Mouse (Mus musculus) heart, postnatal 4 days (tissue): ENCODE data around the gene Boc. TPM values are rescaled to one million over a fixed set of nuclear protein-coding genes. Genes with fewer than 3 reads are reported as not detected.
"Not testable (repeated sequence)": the region's sequence is repeated elsewhere in the genome, so short reads cannot be mapped to it uniquely, and the experiment has no call there.

ENCODE experiments used
- DNase-seq: peaks from one replicate; pipeline ENCODE4 v3.0.0; 2021
- microRNA-seq, 2 experiments: library from miRNA; unstranded; fragments of <30 nt; microRNA quantifications; one replicate each; pipeline ENCODE4 v1.2.0; 2021 to 2022
- total RNA-seq, 2 experiments: library from RNA; stranded (reverse); gene quantifications; 2 replicates each; pipeline ENCODE4 v1.2.3; 2021

The Boc gene
- total RNA-seq, 2 experiments from 2014 or later, result 8.8 to 9.3 TPM

- no peak for DNase-seq
Observed at GRCm38 (mm10) chr16:44486612-44487011, 72.1 kb downstream of the Boc start.

DNA sequence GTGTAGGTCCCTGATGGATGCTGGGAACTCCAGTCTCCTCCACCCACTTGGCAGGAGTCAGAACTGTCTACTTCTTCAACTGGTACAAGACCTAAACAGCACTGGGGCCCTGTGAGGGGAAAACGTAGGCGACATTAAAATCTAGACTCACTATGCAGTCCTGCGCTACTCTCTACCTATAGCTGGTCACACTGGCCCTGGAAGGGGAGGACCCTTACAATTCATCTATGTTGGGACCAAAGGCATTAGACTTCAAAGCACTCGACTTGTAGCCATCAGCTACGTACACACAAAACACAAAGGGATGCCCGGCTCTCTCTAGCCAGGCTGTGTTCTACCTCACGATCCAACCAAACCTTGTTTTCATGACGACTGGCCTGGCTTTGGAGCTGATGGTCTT lies 73.0 kb downstream of the Boc start:
- no peak for DNase-seq

DNA sequence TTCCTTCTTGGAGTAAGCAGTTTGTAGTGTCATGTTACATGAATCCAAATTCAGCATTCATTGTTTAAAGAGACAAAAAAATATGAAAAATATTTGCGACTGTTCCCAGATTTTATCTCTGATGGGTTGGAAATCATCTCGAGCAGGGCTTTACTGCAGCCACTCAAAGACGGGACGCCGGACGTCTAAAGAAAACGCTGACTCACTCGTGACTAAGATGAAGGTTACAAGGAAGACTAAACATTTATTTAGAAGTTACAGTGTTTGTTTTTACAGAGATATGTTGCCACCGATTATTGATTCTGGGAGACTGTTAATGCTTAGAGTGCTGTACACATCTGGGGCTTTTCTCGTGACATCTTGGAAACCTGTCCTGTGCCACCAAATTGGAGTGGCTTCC lies 73.9 kb downstream of the Boc start:
- no peak for DNase-seq

- DNase-seq, result peak; percentile 89
Observed at GRCm38 (mm10) chr16:44484079-44484478, 74.6 kb downstream of the Boc start.

GRCm38 (mm10) chr16:44481599-44482593 lies 76.8 kb downstream of the Boc start:
- no peak for DNase-seq

DNA sequence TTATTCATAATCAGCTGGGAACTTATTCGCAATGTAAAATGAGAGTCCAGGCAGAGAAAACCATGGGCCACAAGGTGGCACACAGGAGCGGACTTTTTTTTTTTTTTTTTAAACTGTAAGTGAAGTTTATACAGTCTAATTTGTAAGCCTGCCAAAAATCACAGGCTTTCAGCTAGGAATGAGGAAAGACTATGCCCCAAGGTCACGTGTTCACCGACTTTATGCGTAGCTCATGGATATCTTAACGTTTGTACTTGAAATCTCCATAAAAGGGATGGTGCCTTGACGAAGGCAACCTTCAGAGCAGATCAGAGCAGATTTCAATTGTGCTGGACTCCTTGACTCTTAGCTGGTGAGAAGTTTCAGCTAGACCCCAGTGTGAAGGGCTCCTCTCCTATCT lies 78.1 kb downstream of the Boc start:
- DNase-seq, result no peak

GRCm38 (mm10) chr16:44479852-44480251 lies 78.8 kb downstream of the Boc start:
- DNase-seq, result no peak

DNA sequence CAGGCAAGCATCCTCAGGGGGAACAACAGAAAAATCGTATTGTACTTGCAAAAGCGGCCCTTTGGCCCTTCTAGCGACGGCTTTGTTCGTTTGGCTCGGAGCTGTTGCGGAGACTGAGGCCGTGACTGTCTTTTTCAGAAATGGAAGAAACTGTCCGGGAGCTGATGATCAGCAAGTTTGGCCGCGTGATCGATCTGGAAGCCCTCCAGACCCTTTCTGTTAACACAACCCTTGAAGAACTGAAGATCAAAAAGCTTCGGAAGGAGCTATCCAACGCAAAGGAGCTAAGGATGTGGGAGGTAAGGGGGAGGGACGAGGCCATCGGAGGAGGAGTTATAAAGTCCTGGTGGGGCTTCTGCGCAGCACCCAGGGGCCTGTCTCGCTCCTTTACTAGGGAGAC lies 79.9 kb downstream of the Boc start:
- no peak for DNase-seq

- DNase-seq, result no peak
Observed at GRCm38 (mm10) chr16:44475682-44476375, 82.9 kb downstream of the Boc start.

DNA sequence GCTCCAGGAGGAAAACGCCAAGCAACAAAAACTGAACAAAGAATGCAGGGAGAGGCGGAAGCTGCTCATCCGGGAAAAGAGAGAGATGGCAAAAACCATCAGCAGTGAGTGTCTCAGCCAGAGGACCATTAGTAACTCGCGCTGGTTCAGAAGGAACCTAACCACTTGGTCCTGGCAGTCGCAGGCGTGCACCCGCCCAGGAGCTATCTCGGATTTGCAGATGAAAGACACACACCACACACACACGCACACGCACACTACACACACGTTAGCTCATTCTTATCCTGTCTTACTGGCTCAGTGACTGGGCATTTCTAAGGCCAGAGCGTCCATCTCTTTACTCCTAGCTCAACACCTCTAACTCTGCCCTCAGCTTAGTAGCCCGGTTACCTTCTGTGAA lies 83.4 kb downstream of the Boc start:
- DNase-seq, result no peak

DNA sequence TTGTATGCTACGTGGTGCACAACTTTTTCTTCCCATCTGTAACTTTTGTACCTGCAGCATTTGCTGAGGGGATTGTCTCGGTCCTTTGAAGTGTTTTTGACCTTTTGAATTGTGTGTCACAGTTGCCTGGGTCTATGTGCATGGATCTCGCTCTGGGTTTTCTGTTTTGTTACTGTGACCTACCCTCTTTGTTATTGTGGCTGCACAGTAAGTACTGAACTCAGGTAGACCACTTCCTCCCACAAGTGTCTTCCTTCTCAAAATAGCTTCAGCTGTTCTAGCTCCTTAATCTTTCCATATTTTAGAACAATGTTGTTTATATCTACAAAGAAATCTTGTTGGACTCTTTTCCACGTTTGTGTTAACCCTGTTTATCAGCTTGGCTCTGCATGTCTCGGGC lies 97.8 kb downstream of the Boc start:
- DNase-seq, result no peak

DNA sequence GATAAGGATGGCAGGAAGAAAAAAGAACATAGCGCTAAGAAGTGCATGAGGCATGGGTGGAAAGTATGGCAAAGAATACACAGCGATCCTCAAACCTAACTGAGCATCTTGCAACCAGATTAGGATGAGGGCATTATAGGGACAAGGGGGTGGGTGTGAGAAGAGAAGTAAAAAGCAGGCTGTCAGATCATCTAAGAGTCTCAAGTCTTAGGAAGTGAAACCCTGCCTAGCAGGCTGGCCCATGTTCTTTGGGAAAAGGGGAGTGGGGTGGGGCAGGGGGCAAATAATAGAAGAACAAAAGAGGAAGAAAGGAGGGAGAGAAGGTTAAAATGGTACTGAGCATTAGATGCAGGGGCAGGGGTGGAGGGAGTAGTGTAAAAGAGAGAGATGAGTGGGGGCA lies 99.9 kb downstream of the Boc start:
- no peak for DNase-seq

- no peak for DNase-seq
Observed at GRCm38 (mm10) chr16:44457858-44458257, 100.8 kb downstream of the Boc start.

DNA sequence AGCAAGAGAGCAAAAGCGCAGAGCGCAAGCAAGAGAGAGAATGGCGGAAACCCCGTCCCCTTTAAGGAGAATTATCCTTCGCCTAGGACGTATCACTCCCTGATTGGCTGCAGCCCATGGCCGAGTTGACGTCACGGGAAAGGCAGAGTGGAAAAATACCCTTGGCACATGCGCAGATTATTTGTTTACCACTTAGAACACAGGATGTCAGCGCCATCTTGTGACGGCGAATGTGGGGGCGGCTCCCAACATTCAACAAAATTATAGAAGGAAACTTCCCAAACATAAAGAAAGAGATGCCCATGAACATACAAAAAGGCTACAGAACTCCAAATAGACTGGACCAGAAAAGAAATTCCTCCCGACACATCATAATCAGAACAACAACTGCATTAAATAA lies 116.8 kb downstream of the Boc start:
- DNase-seq, result not testable (repeated sequence)

- DNase-seq, result no peak
Observed at GRCm38 (mm10) chr16:44435481-44435880, 123.2 kb downstream of the Boc start.

Small RNAs within 50 kb of the gene (microRNA-seq; reads per million reads assigned to microRNA genes)
- gene Mir3081, result 0.41 to 2.8 reads per million in 2 experiments

Other genes with a start within 250 kb of the Boc start
- gene Sidt1, start 225.7 kb downstream of the Boc start, total RNA-seq, result under 1 TPM; 0.21 to 0.25 TPM
- gene Spice1, start 211.8 kb downstream of the Boc start, total RNA-seq, result 10 to 100 TPM in 1 of 2 experiments, 1 to 10 TPM in 1; 9.6 to 10.8 TPM
- not detected for gene Cfap44, start 164.1 kb downstream of the Boc start, total RNA-seq
- gene Nepro, start 165.4 kb upstream of the Boc start, total RNA-seq, result 1 to 10 TPM; 6.9 to 7.0 TPM
- 10 to 100 TPM; 12.4 to 16.9 TPM for gene Gtpbp8, start 187.5 kb upstream of the Boc start, total RNA-seq
- under 1 TPM; 0.36 to 0.50 TPM for gene Cd200r1, start 206.8 kb upstream of the Boc start, total RNA-seq